Mouse (Mus musculus) midbrain, embryonic 16.5 days (tissue): Measurements from ENCODE around the gene Efcab6. TPM values are rescaled to one million over a fixed set of nuclear protein-coding genes. Genes with fewer than 3 reads are reported as not detected.

Experiments used
- ATAC-seq: fragments of 200-750 bp; cut with Nextera tagmentation; 2 replicates; pipeline ENCODE4 v1.8.0; 2017; ENCODE audit warnings: moderate TSS enrichment
- H3K27ac ChIP-seq: fragments of 300-500 bp; sonication (generic); 2 replicates; pipeline ENCODE4 v1.5.1; 2014; ENCODE audit warnings: mild to moderate bottlenecking, low read length, mixed read lengths
- H3K27me3 ChIP-seq: fragments of 300-500 bp; sonication (generic); 2 replicates; pipeline ENCODE4 v1.6.1; 2014; ENCODE audit warnings: low read depth, low read length, mixed read lengths; ENCODE audit not compliant: control insufficient read depth, insufficient read depth
- H3K36me3 ChIP-seq: fragments of 300-500 bp; sonication (generic); 2 replicates; pipeline ENCODE4 v1.6.1; 2014; ENCODE audit warnings: mild to moderate bottlenecking, low read length, moderate library complexity, mixed read lengths; ENCODE audit not compliant: control insufficient read depth, insufficient read depth
- H3K4me1 ChIP-seq: fragments of 300-500 bp; sonication (generic); 2 replicates; pipeline ENCODE4 v1.6.1; 2014; ENCODE audit warnings: mild to moderate bottlenecking, low read length, mixed read lengths; ENCODE audit not compliant: control insufficient read depth, insufficient read depth
- H3K4me2 ChIP-seq: fragments of 300-500 bp; sonication (generic); 2 replicates; pipeline ENCODE4 v1.6.1; 2014; ENCODE audit warnings: mild to moderate bottlenecking, low read length, mixed read lengths
- H3K4me3 ChIP-seq: fragments of 300-500 bp; sonication (generic); 2 replicates; pipeline ENCODE4 v1.5.1; 2014; ENCODE audit warnings: low read depth, mild to moderate bottlenecking, low read length, moderate library complexity, mixed read lengths
- H3K9ac ChIP-seq: fragments of 300-500 bp; sonication (generic); 2 replicates; pipeline ENCODE4 v1.6.1; 2014; ENCODE audit warnings: low read depth, low read length, mixed read lengths
- H3K9me3 ChIP-seq: fragments of 300-500 bp; sonication (generic); replicated peaks from 2 replicates; pipeline ENCODE4 v1.6.1; 2014; ENCODE audit warnings: mild to moderate bottlenecking, low read length, mixed read lengths; ENCODE audit not compliant: control insufficient read depth, poor library complexity, severe bottlenecking
- WGBS: fragments of 180-500 bp; shearing (Covaris S2); extraction: QIAGEN DNeasy Blood & Tissue Kit; methylation state at CpG from one replicate; pipeline ENCODE4 v1.1.7; 2014; 5-methylcytosine and 5-hydroxymethylcytosine counted together
- polyA plus RNA-seq: library from polyadenylated mRNA; unstranded; fragments of >200 nt; fragmentation: Nextera tagmentation; extraction: Ambion mirVana; gene quantifications from 2 replicates; pipeline ENCODE4 v1.2.1, GENCODE M21; 2015

Gene Efcab6
- polyA plus RNA-seq, 1 experiment from 2014 or later, result 1.5 TPM

DNA sequence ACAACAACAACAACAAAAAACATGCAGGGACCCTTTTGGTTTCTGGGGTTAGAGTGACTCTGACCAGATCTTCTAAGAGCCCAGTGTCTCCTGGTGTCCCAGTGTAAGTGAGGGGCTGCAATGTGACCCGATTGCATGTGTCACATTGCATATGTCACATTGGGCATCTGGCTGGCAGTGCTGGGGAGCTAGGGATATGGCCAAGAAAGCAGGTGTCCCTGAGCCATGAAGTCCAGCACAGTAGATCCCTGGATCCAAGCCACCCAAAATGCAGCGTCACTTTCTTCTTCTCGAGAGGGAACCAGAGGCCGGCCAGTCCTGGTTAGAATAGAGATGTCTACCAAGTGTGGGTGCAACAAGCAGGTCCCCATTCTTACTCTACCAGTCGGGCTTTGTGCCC lies 199.6 kb downstream of the Efcab6 start:
- Histone ChIP-seq H3K27ac (no peak overlapping the region), H3K4me3 (no peak overlapping the region), H3K36me3 (no peaks in the 10 kb centered on the region), H3K9me3 (no peaks in the 10 kb centered on the region), H3K4me1 (no peaks in the 10 kb centered on the region), H3K4me2 (no peak overlapping the region), H3K9ac (no peak overlapping the region), H3K27me3 (no peaks in the 10 kb centered on the region)
- 93% methylated on average over 5 of the region's 5 CpGs for whole genome bisulfite sequencing
- ATAC-seq, result no peak

DNA sequence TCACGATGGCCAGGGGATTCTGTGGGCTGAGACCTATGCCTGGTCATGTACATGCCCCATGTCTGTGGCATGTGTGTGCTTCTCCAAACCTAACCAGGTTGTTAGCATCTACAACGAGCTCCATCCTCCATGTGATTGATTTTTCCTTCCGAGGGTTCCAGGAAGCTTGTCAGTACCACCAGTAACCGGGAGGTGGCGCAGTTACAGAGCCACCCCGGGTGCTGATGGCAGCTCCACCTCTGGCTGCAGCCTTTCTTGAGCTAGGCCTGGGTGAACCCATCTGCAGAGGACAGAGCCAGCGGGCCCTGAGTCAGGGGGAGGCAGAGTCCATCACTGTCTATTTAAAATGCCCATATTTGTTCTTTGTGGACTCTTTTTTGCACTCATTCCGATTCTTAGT lies 208.1 kb downstream of the Efcab6 start:
- H3K4me3 ChIP-seq, result no peak overlapping the region
- H3K36me3 ChIP-seq, result no peaks in the 10 kb centered on the region
- WGBS, result 19% methylated on average over 8 of the region's 8 CpGs
- H3K9ac ChIP-seq, result no peak overlapping the region
- ATAC-seq, result no peak
- H3K4me2 ChIP-seq, result no peak overlapping the region
- no peak overlapping the region for H3K27ac ChIP-seq
- no peaks in the 10 kb centered on the region for H3K4me1 ChIP-seq
- H3K27me3 ChIP-seq, result no peaks in the 10 kb centered on the region
- H3K9me3 ChIP-seq, result no peaks in the 10 kb centered on the region

DNA sequence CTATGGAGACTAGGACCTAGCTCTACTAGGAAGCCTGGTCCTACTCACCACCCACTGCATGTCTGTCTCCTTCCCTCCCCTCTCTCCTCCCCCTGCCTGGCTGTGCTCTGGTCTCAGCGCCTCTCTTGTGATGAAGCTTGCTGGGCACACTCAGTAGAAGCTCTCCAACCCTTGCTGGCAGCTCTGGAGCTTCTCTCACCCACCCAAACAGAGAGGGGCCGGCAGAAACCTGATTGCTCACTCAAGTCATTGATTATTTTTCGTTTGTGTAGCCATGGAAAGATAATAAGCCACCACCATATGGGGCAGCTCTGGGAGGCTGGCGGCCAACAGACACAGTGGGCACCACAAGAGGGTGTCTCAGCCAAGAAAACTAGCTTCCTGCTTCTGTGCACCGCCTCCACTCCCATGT lies 211.8 kb downstream of the Efcab6 start:
- H3K27ac ChIP-seq, result no peak overlapping the region
- H3K4me2 ChIP-seq, result no peak overlapping the region
- H3K36me3 ChIP-seq, result no peaks in the 10 kb centered on the region
- ATAC-seq, result no peak
- no peak overlapping the region for H3K9ac ChIP-seq
- H3K4me3 ChIP-seq, result no peak overlapping the region
- no peaks in the 10 kb centered on the region for H3K27me3 ChIP-seq
- H3K4me1 ChIP-seq, result peaks cover 8% of the 10 kb centered on the region
- H3K9me3 ChIP-seq, result no peaks in the 10 kb centered on the region
- WGBS, result 77% methylated on average over 5 of the region's 5 CpGs

DNA sequence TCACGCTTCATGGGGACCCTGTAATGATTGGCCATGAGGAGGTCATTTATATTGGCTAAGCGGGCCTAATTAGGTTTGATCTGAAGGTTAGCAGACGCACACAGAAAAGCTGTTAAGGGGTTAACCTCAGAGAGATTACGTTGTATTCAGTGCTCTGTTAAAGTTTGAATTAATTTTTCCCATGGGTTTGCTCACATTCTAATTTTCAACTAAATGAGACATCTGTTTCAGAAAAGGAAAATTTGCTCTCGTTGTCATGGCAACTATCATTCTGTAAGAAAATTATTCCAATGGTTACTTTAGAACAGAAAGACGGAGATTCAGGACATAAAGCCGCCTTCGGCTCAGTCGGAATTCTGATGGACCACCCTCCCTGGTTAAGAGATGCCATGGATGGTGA lies 217.0 kb downstream of the Efcab6 start:
- H3K27ac ChIP-seq, result peak overlapping the region; percentile 79
- no peak for ATAC-seq
- WGBS, result 36% methylated on average over 9 of the region's 9 CpGs
- no peak overlapping the region for H3K4me3 ChIP-seq
- no peaks in the 10 kb centered on the region for H3K27me3 ChIP-seq
- peaks cover 35% of the 10 kb centered on the region for H3K4me1 ChIP-seq
- H3K9ac ChIP-seq, result peak overlapping the region; percentile 35; the same call in 1 of the 2 replicates
- no peaks in the 10 kb centered on the region for H3K9me3 ChIP-seq
- H3K4me2 ChIP-seq, result peak overlapping the region; percentile 16; the same call in 1 of the 2 replicates
- H3K36me3 ChIP-seq, result no peaks in the 10 kb centered on the region

DNA sequence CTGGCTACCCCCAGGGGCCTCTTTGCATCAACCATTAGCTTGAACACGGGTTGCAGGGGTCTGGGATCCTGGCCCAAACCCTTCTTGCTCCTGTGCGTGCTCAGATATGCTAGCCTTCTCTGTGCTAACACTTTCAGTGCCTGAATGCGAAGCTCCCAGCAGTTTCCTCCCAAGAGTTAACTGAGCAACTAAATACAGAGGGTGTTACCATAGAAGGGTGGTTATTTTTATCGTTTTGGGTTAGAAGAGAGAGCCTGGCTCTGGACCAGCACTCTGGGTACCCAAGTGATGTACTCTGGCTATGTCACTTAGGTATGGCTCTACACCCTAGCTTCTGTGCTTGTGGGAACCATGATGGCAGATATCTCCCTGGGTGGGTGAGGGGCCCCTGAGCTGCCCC lies 217.7 kb downstream of the Efcab6 start:
- Histone ChIP-seq H3K36me3 (no peaks in the 10 kb centered on the region), H3K27ac (peak overlapping the region; percentile 79), H3K4me3 (no peak overlapping the region), H3K27me3 (no peaks in the 10 kb centered on the region), H3K4me1 (peaks cover 40% of the 10 kb centered on the region), H3K9ac (peak overlapping the region; percentile 35; the same call in 1 of the 2 replicates), H3K4me2 (no peak overlapping the region), H3K9me3 (no peaks in the 10 kb centered on the region)
- ATAC-seq, result no peak
- 77% methylated on average over 4 of the region's 4 CpGs for WGBS

DNA sequence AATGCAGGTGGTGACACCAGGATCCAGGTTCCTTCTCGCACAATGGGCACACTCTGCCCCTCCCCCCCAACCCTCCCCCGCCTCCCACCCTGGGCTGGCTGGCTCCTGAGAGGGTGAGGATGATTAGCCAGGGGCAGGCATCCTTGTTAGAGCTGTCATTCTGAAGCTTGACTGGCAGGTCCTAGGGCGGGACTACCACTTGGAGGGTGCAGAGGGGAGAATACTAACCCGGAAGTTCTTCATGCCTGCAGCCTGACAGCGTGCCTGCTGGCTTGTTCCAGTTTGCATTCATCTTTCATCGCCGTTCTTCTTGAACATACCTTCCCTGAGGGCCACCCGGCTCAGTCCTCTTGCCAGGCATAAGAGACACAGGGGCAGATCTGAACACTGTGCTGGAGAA lies 218.6 kb downstream of the Efcab6 start:
- H3K27me3 ChIP-seq, result no peaks in the 10 kb centered on the region
- 0 out of 2 replicates have a peak overlapping the region, but pooled peaks have one; percentile 6 for H3K27ac ChIP-seq
- no peak overlapping the region for H3K9ac ChIP-seq
- no peak overlapping the region for H3K4me3 ChIP-seq
- H3K4me1 ChIP-seq, result peaks cover 41% of the 10 kb centered on the region
- no peak overlapping the region for H3K4me2 ChIP-seq
- 30% methylated on average over 8 of the region's 8 CpGs for WGBS
- ATAC-seq, result no peak
- H3K36me3 ChIP-seq, result no peaks in the 10 kb centered on the region
- no peaks in the 10 kb centered on the region for H3K9me3 ChIP-seq

DNA sequence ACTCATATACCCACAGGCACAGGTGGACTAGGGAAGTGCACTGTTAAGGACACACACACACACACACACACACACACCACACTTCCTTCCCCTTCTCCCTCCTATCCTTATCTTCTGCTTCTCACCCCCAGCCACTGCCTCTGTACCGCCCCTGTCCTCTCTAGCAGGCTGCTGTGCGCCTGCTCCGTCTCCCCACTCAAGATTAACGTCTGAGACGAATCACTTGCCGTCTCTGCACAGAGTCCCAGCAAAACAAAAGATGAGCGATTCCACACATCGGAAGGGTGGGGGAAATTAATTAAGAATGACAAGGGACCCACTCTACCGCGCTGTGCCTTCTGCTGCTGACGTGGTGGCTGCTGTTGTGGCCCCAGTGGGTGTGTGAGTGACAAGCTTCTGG lies 219.4 kb downstream of the Efcab6 start:
- Histone ChIP-seq H3K9me3 (no peaks in the 10 kb centered on the region), H3K4me3 (no peak overlapping the region), H3K27me3 (no peaks in the 10 kb centered on the region), H3K9ac (no peak overlapping the region), H3K4me1 (peaks cover 41% of the 10 kb centered on the region), H3K36me3 (no peaks in the 10 kb centered on the region), H3K4me2 (no peak overlapping the region), H3K27ac (no peak overlapping the region)
- no peak for ATAC-seq
- WGBS, result 15% methylated on average over 11 of the region's 11 CpGs

DNA sequence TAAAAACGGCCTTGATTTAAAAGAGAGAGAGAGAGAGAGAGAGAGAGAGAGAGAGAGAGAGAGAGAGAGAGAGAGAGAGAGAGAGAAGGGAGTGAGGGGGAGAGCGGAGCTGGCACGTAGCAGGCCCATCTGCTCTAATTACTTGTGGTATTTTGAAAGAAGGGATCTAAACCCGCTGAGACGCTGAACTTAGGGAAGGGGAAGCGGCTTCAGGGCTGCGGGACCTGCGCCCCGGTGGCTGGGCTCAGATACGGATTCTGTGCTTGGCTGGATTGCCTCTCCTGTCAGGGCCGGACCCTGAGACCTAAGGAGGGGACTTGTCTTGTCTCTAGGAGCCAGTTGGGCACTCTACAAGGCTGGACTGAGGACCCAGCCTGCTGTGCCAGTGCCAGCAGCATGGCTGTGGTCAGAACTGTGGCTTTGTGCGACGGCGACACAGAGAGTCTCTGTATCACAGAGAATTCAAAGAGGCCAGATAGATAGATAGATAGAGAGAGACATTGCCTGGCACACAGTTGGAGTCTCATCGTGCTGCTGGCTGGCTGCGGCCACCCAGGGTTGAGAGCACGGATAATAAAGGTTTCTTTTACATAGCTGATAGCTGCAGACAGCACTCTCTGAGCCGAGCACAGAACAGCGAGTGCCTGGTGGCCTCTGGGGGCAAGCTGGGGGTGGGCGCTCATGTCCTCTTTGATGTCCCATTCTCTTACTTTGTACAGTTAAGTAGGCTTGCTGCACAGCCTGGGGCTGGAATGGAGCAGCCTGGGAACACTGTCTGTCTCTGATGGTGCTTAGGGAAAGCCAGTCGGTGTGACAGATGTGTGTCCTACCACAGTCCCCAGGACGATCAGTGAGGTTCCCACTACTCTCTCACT lies 222.0 kb downstream of the Efcab6 start:
- ATAC-seq, result no peak
- 17% methylated on average over 22 of the region's 22 CpGs for WGBS
- H3K4me3 ChIP-seq, result no peak overlapping the region
- no peaks in the 10 kb centered on the region; the same call in 1 of the 2 replicates for H3K27me3 ChIP-seq
- H3K9me3 ChIP-seq, result no peaks in the 10 kb centered on the region
- H3K36me3 ChIP-seq, result no peaks in the 10 kb centered on the region
- H3K9ac ChIP-seq, result no peak overlapping the region
- peak overlapping the region; percentile 41; the same call in 1 of the 2 replicates for H3K27ac ChIP-seq
- peaks cover 31% of the 10 kb centered on the region for H3K4me1 ChIP-seq
- H3K4me2 ChIP-seq, result no peak overlapping the region

DNA sequence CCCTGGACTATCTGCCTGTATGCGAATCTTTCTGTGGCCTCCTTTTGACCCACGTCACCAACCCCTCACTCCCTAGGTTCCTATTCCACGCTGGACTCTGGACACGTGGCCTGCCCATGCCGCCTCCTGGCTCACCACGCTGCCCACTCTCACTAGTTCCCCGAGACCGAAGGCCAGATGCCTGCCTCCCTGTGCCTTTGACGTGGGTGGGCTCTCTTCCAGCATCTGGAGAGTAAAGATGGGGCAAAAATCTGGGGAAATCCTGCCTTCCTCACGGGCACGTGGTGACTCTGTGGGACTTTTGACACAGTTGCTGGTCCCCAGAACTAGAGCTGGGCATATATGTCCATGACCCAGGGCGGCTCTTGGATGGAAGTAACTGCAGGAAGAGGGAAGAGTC lies 222.8 kb downstream of the Efcab6 start:
- no peak for ATAC-seq
- H3K4me2 ChIP-seq, result no peak overlapping the region
- no peaks in the 10 kb centered on the region; the same call in 1 of the 2 replicates for H3K27me3 ChIP-seq
- H3K36me3 ChIP-seq, result no peaks in the 10 kb centered on the region
- H3K9ac ChIP-seq, result no peak overlapping the region
- H3K4me1 ChIP-seq, result peaks cover 24% of the 10 kb centered on the region
- 74% methylated on average over 12 of the region's 12 CpGs for WGBS
- no peak overlapping the region for H3K27ac ChIP-seq
- no peaks in the 10 kb centered on the region for H3K9me3 ChIP-seq
- H3K4me3 ChIP-seq, result no peak overlapping the region
